Mouse (Mus musculus) thymus, postnatal 0 days (tissue): ENCODE data around the gene Uggt2. TPM values are rescaled to one million over a fixed set of nuclear protein-coding genes. Genes with fewer than 3 reads are reported as not detected.

Experiments used
- DNase-seq: peaks from one replicate; pipeline ENCODE4 v3.0.0-alpha.2; 2015; ENCODE audit warnings: low spot score
- polyA plus RNA-seq: library from polyadenylated mRNA; unstranded; fragments of >200 nt; fragmentation: Nextera tagmentation; extraction: Ambion mirVana; gene quantifications from 2 replicates; pipeline ENCODE4 v1.2.1, GENCODE M21; 2015

Uggt2 gene
- polyA plus RNA-seq = 2.1 and 2.4 TPM in 2 replicates

DNA sequence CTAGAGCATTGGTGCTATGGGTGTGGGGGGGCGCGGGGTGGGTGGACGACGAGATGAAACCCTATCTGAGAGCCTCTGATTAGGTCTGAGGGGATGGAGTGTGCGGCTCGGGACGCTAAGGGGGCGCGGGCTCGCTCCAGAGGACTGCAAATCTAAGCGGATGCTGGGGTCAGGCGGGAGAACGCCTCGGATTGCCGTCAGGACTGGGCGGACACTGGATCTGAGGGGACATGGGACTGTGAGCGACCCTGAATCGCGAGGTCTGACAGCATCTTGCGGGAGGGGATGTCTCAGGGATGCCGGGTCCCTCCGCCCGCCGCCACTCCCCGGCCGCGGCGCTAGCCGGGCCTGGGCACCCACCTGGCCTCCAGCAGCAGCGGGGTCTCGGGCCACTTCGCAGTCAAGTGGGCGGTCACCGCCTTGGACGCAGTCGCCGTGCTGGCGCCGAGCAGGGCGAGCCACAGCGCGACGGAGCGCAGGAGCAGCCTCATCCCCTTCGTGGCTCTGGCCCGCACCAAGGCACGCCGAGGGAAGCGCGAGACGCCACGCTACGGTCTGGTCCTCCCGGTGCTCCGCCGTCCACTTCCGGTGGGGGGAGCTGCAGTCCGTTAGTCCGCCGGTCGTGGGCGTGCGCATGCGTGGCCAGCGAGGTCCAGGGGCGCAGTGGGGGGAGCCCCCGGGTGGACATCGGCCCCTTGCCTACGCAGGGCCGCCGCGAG, at the start of gene Uggt2:
Uggt2 (minus strand) TSS at position 580 of the 719 bp plus-strand sequence.
- no peak for DNase-seq

DNA sequence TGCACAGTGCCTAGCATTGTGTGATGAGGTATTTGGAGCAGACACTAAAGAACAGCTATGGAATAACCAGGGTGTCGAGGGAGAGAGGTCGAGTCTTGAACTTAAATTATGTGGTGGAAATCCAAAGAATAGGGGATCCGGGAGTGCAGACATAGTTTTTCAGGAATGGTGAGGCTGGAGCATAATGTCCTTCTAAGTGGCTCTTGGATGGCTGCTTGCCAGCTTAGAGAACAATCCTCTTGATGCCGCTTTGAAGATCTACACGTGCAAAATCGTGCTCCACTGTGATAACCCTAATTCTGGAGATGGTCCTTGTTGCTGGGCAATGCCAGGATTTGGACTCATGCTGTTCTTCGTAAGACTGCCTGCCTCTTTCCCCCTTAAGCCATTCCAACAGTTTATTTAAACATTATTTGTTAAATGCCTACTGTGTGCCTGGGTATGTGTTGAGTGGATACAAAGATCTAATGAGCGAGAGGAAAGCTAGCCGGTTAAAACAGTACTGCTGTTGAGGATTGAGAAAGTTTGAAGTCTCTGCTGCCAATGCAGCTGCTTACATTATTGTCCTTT, 40.2 kb upstream of the Uggt2 start:
- DNase-seq = no peak

DNA sequence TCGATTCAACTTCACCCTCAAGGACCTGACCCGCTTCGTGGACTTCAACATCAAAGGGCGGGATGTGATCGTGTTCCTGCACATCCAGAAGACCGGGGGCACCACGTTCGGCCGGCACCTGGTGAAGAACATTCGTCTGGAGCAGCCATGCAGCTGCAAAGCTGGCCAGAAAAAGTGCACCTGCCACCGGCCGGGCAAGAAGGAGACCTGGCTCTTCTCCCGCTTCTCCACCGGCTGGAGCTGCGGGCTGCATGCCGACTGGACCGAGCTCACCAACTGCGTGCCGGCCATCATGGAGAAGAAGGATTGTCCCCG, 39.5 kb upstream of the Uggt2 start:
- DNase-seq = no peak

DNA sequence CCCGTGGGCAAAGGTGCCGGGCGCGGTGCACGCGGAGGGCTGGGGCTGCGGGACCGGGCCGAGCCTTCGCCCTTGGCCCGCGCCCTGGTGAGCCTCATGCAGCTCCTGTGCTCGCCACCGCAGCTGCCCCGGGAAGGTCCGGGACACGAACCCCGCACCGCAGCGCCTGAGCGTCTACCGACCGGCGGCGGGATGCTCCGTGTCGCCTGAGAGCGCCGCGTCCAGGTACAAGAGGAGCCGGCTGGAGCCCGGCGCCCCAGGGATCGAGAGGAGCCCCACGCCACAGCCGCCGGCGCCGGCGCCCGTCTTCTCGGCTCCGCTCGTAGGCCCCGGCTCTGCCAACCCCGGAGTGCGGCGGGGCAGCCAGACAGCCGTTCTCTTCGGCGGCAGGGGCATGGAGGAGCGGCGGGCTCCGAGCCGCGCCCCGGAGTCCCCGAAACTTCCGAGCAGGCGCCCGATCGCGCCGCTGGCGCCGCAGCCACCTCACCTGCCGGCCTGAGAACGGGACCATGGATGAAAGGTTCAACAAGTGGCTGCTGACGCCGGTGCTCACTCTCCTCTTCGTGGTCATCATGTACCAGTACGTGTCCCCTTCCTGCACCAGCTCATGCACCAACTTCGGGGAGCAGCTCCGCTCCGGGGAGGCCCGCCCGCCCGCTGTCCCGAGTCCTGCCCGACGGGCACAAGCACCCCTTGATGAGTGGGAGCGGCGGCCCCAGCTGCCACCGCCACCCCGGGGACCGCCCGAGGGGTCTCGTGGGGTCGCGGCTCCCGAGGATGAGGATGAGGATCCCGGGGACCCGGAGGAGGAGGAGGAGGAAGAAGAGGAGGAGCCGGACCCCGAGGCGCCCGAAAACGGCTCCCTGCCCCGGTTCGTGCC, 38.9 kb upstream of the Uggt2 start, which contains the start of gene Hs6st3:
Hs6st3 (plus strand) TSS at position 436 of the 880 bp plus-strand sequence.
- no peak for DNase-seq

DNA sequence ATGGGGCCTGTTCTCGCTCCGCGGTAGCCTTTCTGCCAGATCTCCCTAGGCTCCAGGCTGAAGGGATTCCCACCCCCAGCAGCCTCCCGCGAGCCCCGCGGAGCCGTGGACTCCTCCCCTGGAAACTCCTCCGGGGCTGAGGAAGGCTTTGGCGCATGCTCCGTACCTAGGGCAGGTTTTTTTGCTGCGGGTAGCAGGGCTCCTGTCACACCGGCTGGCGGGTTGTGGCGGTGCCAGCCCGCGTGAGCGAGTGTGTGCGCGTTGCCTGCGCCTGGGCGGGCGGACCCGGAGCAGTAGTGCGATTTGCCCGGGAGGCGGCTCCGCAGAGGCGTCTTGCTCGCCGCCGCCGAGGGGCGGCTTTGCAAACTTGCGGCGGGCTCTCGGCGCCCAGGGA, 38.3 kb upstream of the Uggt2 start:
- DNase-seq = peak; percentile 6

DNA sequence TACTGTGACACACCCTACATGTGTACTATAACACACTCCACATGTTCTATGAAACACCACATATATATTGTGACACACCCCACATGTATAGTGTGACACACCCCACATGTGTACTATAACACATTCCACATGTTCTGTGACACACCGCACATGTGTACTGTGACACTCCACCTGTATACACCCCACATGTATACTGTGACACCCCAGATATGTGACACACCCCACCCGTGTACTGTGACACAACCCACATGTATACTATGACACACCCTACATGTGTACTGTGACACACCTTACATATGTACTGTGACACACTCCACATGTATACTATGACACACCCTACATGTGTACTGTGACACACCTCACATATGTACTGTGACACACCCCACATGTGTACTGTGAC, 28.1 kb upstream of the Uggt2 start:
- DNase-seq = no peak

DNA sequence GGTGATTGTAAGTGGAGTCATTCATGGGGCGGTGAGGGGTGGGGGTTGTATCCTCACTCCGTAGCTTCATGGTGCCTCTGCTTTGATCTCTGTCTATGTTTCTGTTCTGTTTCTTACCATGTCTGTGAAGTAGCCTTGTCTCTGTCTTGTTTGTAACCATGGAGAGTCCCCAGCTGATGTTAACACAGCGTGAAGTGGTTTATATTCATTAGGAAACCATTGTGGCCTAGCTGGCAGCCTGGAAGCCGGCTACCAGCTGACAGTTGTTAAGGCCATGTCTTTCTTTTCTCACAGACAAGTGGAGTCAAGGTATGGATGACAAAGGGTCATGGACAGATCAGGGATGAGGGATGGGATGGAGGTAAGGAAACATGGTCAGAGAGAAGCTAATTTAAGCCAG, 26.6 kb upstream of the Uggt2 start:
- no peak for DNase-seq

DNA sequence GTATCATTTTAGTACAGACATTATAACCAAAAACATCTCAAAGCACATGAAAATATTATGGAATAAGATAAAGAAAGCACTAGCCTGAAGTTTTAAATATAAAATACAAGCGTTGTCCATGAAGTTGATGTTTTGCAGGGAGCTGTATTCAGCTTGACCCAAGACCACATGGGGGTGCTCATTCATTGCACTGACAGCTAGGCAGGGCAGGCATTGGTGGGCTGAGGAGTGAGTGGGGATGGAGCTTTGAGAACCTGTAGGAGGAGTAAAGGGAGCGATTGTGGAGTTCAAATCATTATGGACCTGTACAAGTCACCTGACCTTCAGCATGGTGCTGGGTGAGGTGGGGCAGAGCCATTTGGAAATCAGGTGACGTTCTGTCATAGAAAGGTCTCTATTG, 24.8 kb upstream of the Uggt2 start:
- DNase-seq = no peak

DNA sequence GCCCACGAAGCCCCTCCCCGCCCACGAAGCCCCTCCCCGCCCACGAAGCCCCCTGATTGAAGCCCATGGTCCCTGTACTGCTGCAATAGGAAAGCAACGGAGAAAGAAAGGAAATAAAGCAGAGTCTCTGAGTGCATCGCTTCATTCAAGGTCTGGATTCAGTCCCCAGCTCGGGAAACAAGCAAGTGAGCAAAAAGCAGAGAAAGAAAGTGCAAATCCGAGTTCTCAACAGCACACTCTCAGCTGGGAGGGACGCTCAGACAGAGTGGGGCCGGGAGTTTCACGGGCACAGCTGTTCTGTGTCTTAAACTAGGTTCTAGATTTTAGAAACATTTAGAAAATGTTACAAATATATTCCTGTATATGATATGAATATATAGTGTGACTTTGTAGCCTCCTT, 24.4 kb upstream of the Uggt2 start:
- no peak for DNase-seq

DNA sequence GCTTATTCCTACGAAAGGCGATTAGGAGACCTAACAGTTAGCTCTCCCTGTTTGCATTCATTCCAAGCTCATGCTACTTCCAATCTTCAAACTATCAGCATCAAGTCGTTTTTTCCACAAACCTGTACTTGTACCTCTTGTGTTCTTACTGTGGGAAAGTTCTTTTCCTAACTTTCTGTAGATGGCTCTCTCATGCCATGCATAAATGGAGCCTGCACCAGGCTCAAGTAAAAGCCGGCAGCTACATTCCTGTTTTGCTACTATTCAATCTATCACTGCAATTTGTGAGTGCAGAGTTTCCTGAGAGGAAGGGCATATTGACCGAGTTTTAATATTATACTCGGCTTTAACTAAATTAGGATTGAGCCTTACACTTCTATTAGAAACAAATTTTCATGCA, 13.3 kb upstream of the Uggt2 start:
- no peak for DNase-seq

DNA sequence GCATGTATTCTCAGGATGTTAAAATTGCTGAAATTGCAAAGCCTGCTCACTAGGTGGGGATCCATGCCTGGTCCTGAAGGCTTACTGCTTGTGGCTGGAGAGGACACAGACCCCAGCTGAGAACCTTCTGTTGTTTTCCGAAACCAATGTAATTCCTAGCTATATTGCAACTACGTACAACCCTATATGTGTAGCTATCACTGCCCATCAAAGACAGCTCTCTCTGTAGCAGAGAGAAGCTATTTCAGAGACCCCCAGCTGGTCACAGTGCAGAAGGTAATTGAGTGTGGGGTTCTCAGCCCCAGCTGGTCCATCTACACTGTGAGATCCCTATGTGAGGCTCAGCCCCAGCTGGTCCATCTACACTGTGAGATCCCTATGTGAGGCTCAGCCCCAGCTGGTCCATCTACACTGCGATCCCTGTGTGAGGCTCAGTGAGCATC, 10.6 kb upstream of the Uggt2 start:
- DNase-seq = no peak

DNA sequence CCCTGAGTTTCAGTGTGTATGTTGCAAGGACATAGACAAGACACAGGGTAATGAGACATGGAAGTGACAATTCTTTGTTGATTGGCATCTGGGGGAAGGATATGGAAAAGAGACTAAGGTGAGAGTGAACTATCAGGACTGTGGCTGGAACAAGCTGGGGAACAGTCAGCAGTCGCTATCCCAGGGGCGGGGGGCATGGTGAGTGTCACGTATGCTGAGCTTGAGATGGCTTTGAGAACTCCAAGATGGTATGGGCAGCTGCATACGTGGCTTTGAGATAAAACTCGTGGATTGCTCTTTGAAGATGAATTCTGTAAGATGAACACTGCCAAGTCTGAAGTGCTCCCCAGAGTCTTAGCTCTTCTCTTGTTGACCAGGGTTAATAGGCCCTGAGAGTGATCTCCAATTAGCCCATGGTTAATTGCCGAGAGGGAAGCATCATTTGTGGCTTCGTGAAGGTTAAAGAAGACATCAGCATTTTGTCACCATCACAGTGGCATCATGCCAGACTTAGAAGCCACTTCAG, 9.6 kb upstream of the Uggt2 start:
- no peak for DNase-seq

DNA sequence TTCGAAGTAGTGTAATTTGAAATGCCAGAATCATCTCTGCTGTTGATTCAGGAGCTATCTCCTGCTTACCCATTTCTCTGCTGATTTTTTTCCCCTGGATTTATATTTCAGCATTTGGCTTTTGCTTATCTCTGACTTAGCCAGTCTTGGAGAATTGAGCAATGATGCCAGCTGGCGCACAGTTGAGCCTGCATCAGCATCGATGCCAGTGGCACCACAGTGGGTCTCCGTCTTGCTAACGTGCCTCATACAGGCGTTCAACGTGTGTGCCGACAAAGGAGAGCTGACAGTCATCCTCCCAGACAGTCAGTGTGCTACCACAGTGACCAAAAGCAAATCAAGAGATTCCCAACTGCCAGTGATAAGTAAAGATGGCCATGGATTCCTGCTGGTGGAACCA, 8.4 kb upstream of the Uggt2 start:
- DNase-seq = no peak

DNA sequence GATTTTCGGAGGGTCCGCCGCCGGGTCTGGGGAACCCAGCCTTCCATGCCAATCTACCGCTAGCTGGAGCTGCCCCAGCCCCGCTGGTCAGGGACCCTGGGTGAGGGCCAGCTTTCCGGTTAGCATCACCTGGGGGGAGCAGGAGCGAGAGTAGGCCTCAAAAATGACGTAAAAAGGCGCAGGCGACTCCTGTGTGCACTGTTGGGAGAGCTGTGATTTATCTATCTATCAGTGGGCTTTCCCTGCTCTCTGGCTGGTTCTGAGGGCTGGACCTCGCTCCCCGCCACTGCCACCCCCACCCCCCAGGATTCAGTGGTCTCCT, 301 bp upstream of the Uggt2 start:
- no peak for DNase-seq

DNA sequence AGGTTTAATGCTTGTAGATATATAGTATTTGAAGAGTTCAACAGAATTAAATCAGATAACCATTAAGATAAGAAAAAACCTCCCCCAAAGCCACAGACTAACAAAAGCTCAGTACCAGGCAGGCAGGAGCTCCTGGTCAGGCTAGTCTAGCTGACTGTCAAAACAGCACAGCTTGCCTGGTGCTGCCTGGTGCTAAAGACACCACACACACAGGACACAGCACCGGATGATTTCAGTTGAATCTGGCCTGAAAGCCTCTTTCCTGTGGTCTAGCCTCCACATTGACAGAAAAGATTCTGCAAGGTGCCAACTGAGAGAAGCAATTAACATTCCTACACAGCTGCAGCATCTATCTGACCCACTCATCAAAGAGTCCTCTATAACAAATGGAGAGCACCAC, 37.4 kb downstream of the Uggt2 start:
- no peak for DNase-seq

DNA sequence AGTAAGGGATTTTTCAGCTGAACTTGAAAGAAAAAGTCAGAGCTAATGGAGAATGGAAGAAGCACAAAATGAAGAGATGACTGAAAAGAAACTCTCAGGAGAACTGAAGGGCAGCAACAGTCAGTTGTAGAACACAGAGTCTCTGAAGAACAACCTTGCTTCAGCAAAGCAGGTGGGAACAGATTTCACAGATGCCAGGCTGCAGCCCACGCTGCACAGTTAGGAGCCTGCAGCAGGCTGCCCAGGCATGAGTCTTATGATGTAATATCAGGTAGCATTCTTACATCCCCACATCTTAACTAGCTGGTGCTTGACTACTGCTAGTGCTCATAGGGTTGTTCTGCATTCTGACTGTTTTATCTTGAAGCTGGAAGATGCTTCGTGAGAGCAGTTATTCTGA, 38.5 kb downstream of the Uggt2 start:
- no peak for DNase-seq

DNA sequence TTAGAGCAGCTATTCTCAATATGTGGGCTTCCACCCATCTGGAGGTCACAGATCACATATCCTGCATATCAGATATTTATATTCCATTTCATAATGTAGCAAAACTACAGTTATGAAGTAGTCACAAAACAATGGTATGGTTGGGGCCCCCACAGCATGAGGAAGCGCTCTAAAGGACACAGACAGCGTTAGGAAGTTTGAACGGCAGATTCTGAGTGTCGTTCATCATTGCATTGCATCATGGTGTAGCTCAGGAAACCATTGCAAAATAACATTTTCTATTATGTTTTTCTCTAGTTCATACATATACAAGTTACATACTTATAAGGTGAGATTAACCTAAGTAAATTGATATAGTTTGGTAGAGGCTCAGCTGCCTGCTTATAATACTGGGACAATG, 42.2 kb downstream of the Uggt2 start:
- no peak for DNase-seq

DNA sequence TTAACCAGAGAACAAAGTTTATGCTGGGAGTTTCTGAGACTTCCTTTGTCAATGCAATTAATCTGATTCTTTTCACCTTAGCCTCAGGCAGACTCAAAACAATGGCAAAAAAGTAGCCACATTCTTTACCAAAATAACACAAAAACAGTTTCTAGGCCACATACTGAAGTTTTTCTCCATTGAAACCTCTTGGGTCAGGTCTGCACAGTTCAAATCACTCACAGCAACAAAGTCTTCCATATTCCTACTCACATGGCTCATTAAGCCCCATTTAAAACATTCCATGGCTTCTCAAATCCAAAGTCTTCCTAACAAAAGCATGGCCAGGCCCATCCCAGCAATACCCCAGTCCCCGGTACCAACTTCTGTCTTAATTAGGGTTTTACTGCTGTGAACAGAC, 46.3 kb downstream of the Uggt2 start:
- no peak for DNase-seq

DNA sequence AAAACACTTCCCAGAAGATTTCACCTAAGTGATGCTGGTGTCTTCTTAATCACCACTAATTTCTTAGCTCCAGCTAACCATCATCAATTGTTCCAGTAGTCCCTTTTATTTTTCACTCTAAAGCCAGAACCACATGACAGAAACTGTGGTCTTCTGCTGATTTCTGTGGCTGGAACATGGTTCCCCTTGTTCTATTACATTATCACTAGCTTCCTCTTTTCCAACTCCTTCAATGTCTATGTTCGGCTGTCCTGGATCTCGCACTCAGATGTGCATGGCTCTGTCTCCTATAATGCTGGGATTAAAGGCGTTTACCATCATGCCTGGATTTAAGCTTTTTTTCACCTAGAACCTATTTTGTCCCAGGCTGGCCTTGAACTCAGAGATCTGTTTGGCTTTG, 46.9 kb downstream of the Uggt2 start:
- no peak for DNase-seq

DNA sequence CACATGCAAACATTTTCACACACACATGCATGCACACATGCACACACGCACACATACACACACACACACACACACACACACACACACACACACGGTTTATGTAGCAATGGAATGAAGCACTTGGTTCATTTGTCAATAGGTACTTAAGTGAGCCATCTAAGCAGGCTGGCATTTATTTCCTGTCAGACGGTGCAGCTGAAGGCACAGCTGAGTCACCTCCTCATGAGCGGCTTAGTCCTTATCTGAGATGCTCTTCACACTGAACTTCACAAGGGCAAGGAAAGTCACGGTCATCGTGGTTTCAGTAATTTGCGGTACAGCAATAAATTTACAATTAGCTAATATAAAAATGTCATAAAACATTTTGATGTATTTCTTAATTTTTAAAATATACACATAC, 55.5 kb downstream of the Uggt2 start:
- DNase-seq = no peak

DNA sequence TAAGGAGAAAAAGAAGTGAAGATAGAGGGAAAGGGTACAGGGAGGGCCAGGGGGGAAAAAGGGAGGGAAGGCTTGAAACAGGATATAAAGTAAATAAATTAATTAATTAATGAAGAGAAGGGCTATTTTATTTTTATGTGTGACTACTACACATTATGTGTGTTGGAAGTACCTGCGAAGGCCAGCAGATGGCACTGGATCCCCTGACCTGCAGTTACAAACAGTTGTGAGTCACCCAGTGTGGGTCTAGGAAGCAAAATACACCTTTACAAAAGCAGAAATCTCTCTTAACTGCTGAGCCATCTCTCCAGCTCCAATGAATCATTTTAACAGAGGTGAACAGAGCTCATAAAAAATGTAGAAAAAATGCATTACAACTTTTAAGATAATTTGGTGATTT, 59.0 kb downstream of the Uggt2 start:
- peak; percentile 34 for DNase-seq

DNA sequence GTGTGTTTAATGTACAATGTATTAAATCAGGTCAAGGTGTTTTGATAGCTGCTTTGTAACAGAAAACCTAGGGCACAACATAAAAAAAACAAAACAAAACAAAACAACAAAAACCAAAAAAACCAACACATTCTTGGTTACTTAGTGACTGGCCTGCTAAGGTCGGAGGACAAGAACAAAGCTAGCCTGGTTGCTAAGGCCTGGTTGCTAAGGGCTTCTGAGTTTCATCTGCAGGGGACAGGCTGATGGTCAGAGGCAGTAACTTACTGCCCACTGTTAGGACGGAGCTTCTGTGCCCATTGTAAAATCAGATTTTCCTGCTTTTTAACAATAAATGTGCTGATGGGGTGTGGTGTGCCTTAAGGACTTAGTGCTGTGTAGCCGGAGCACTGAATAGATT, 61.5 kb downstream of the Uggt2 start:
- DNase-seq = no peak
